Mouse (Mus musculus) T-cell, adult 2 months (primary cell): Measurements from ENCODE around the gene Scube3.
A peak's percentile ranks its signal among the peaks of the same experiment; 100 is the strongest.

Experiments used
- DNase-seq: peaks from one replicate; pipeline ENCODE4 v3.0.0; 2022; ENCODE audit warnings: low spot score

Gene Scube3

GRCm38 (mm10) chr17:28141771-28142699, at the start of gene Scube3:
Gene Scube3, plus strand, starts transcription at chr17:28142141.
- peak; percentile 5 for DNase-seq

- no peak for DNase-seq
These were observed 49.6 kb upstream of the Scube3 start for GRCm38 (mm10) chr17:28092297-28092696.

GRCm38 (mm10) chr17:28093837-28094236, 48.1 kb upstream of the Scube3 start:
- DNase-seq, result no peak

GRCm38 (mm10) chr17:28096418-28096817, 45.5 kb upstream of the Scube3 start:
- DNase-seq, result no peak

- DNase-seq, result no peak
These were observed 44.6 kb upstream of the Scube3 start for GRCm38 (mm10) chr17:28097308-28097707.

GRCm38 (mm10) chr17:28099086-28099485, 42.9 kb upstream of the Scube3 start:
- no peak for DNase-seq

GRCm38 (mm10) chr17:28100669-28101068, 41.3 kb upstream of the Scube3 start:
- no peak for DNase-seq

GRCm38 (mm10) chr17:28101284-28101887, 40.6 kb upstream of the Scube3 start:
- DNase-seq, result no peak

- DNase-seq, result no peak
These were observed 40.0 kb upstream of the Scube3 start for GRCm38 (mm10) chr17:28101902-28102319.

- DNase-seq, result no peak
These were observed 37.5 kb upstream of the Scube3 start for GRCm38 (mm10) chr17:28104416-28104815.

GRCm38 (mm10) chr17:28106352-28106751, 35.6 kb upstream of the Scube3 start:
- DNase-seq, result no peak

- DNase-seq, result no peak
These were observed 34.7 kb upstream of the Scube3 start for GRCm38 (mm10) chr17:28107275-28107674.

GRCm38 (mm10) chr17:28112266-28112665, 29.7 kb upstream of the Scube3 start:
- no peak for DNase-seq

- no peak for DNase-seq
These were observed 25.6 kb upstream of the Scube3 start for GRCm38 (mm10) chr17:28116335-28116734.

GRCm38 (mm10) chr17:28117451-28118209, 24.3 kb upstream of the Scube3 start:
- DNase-seq, result peak; percentile 32

- DNase-seq, result no peak
These were observed 21.5 kb upstream of the Scube3 start for GRCm38 (mm10) chr17:28120460-28120859.

GRCm38 (mm10) chr17:28122949-28123348, 19.0 kb upstream of the Scube3 start:
- no peak for DNase-seq

- DNase-seq, result no peak
These were observed 18.3 kb upstream of the Scube3 start for GRCm38 (mm10) chr17:28123627-28124026.

GRCm38 (mm10) chr17:28124368-28124767, 17.6 kb upstream of the Scube3 start:
- no peak for DNase-seq

GRCm38 (mm10) chr17:28129796-28130195, 12.1 kb upstream of the Scube3 start:
- DNase-seq, result no peak

- no peak for DNase-seq
These were observed 11.4 kb upstream of the Scube3 start for GRCm38 (mm10) chr17:28130391-28131125.

- DNase-seq, result no peak
These were observed 10.8 kb upstream of the Scube3 start for GRCm38 (mm10) chr17:28131156-28131555.
